Mouse (Mus musculus) kidney, postnatal 0 days (tissue): ENCODE data around the gene Zfp953. TPM values are rescaled to one million over a fixed set of nuclear protein-coding genes. Genes with fewer than 3 reads are reported as not detected.
A peak's percentile ranks its signal among the peaks of the same experiment; 100 is the strongest.

Experiments used
- ATAC-seq: fragments of 200-750 bp; cut with Nextera tagmentation; replicated peaks from 2 replicates; pipeline ENCODE4 v1.8.0; 2017; ENCODE audit warnings: low read depth, moderate number of reproducible peaks, moderate TSS enrichment, moderate library complexity; ENCODE audit not compliant: low FRiP score
- DNase-seq: peaks from one replicate; pipeline ENCODE4 v3.0.0-alpha.2; 2016; ENCODE audit warnings: low spot score
- H3K27ac ChIP-seq: fragments of 300-500 bp; sonication (generic); 2 replicates; pipeline ENCODE4 v1.5.1; 2014; ENCODE audit warnings: mild to moderate bottlenecking
- H3K27me3 ChIP-seq: fragments of 300-500 bp; sonication (generic); 2 replicates; pipeline ENCODE4 v1.6.1; 2014; ENCODE audit warnings: low read length, mixed read lengths; ENCODE audit not compliant: insufficient read depth
- H3K36me3 ChIP-seq: fragments of 300-500 bp; sonication (generic); 2 replicates; pipeline ENCODE4 v1.6.1; 2014; ENCODE audit warnings: low read length, mixed read lengths; ENCODE audit not compliant: insufficient read depth
- H3K4me1 ChIP-seq: fragments of 300-500 bp; sonication (generic); replicated peaks from 2 replicates; pipeline ENCODE4 v1.6.1; 2014; ENCODE audit warnings: antibody characterized with exemption, low read length, mixed read lengths; ENCODE audit not compliant: insufficient read depth
- H3K4me2 ChIP-seq: fragments of 300-500 bp; sonication (generic); 2 replicates; pipeline ENCODE4 v1.6.1; 2014; ENCODE audit warnings: mild to moderate bottlenecking, low read length, moderate library complexity, mixed read lengths
- H3K4me3 ChIP-seq: fragments of 300-500 bp; sonication (generic); replicated peaks from 2 replicates; pipeline ENCODE4 v1.5.1; 2014; ENCODE audit warnings: low read depth, low read length
- H3K9ac ChIP-seq: fragments of 300-500 bp; sonication (generic); 2 replicates; pipeline ENCODE4 v1.6.1; 2014; ENCODE audit warnings: low read depth, low read length
- H3K9me3 ChIP-seq: fragments of 300-500 bp; sonication (generic); replicated peaks from 2 replicates; pipeline ENCODE4 v1.6.1; 2016; ENCODE audit warnings: low read length, inconsistent platforms, mixed read lengths
- CTCF ChIP-seq: IDR thresholded peaks from 2 replicates; pipeline ENCODE4 v1.5.1; 2016; ENCODE audit warnings: antibody characterized with exemption, low read depth, mild to moderate bottlenecking, moderate library complexity
- WGBS: fragments of 180-500 bp; shearing (Covaris S2); extraction: QIAGEN DNeasy Blood & Tissue Kit; methylation state at CpG from one replicate; pipeline ENCODE4 v1.1.7; 2014; 5-methylcytosine and 5-hydroxymethylcytosine counted together
- polyA plus RNA-seq: library from polyadenylated mRNA; unstranded; fragments of >200 nt; fragmentation: Nextera tagmentation; extraction: Ambion mirVana; gene quantifications from 2 replicates; pipeline ENCODE4 v1.2.1, GENCODE M21; 2015

Zfp953 gene
- polyA plus RNA-seq, 1 experiment from 2014 or later = 1.1 TPM

DNA sequence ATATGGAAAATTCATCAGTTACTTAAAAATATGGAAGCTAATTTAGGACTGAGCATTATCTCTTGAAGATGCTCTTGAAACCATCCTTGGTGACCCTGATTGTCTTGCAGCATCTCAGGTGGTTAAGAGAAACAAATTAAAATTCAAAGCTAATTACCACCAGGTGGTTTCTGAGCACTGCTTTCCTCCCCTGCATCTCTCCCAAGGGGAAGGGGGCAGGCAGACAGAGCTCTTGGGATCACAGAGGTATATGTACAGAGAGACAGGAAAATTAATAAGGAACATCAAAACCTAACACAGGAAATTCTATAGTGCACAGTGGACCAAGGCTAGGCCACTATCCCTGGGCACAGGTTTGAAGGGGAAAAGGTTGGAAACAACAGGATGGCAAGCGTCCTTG lies 27.5 kb downstream of the Zfp953 start:
- no peak for TF ChIP-seq CTCF
- no peaks in the 10 kb centered on the region for H3K27me3 ChIP-seq
- H3K4me1 ChIP-seq = peaks cover 3% of the 10 kb centered on the region
- peak overlapping the region; percentile 15; the same call in 1 of the 2 replicates for H3K27ac ChIP-seq
- DNase-seq (no peak), ATAC-seq (peak; percentile 27; the same call in 1 of the 2 replicates)
- H3K9ac ChIP-seq = peak overlapping the region; percentile 51; the same call in 1 of the 2 replicates
- H3K4me3 ChIP-seq = peak overlapping the region; percentile 50
- no peaks in the 10 kb centered on the region for H3K9me3 ChIP-seq
- WGBS = 71% methylated on average over 1 of the region's 1 CpGs
- no peaks in the 10 kb centered on the region for H3K36me3 ChIP-seq
- peak overlapping the region; percentile 78 for H3K4me2 ChIP-seq

GRCm38 (mm10) chr13:67332019-67332724 lies 28.2 kb downstream of the Zfp953 start, which contains the start of gene Zfp595:
Zfp595 (minus strand) TSS chr13:67332570.
- peak; percentile 93 for ATAC-seq
- H3K27me3 ChIP-seq = no peaks in the 10 kb centered on the region
- WGBS = 12% methylated on average over 17 of the region's 17 CpGs
- no peaks in the 10 kb centered on the region for H3K36me3 ChIP-seq
- H3K9me3 ChIP-seq = no peaks in the 10 kb centered on the region
- peaks cover 3% of the 10 kb centered on the region for H3K4me1 ChIP-seq
- peak; percentile 96 for DNase-seq
- H3K9ac ChIP-seq = peak within 1 kb of the TSS; percentile 51
- TF ChIP-seq CTCF = peak; percentile 71
- H3K4me2 ChIP-seq = peak within 1 kb of the TSS; percentile 78
- H3K27ac ChIP-seq = peak within 1 kb of the TSS; percentile 47; the same call in 1 of the 2 replicates
- H3K4me3 ChIP-seq = peak within 1 kb of the TSS; percentile 50

DNA sequence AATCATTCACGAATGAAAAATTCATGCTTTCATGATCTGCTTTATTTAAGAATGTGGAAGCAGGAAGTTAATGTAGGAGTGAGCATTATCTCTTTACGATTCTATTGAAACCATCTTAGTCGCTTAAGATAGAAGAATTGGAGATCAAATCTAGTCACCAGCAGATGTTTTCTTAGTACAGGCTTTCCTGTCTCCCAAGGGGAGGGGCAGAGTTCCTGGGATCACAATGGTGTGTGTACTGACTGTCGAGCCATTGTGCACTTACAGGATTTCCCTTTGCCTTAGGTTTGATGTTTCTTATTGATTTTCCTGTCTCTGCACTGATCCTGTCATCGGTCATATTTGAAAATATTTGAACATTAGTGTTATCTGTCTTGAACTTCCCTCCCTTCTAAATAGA lies 53.7 kb downstream of the Zfp953 start:
- H3K4me2 ChIP-seq = peak overlapping the region; percentile 88
- ATAC-seq (no peak), DNase-seq (peak; percentile 16)
- H3K4me1 ChIP-seq = 0 out of 2 replicates have a peak, but pooled peaks cover 9% of the 10 kb centered on the region
- H3K36me3 ChIP-seq = no peaks in the 10 kb centered on the region
- H3K27me3 ChIP-seq = no peaks in the 10 kb centered on the region
- peak overlapping the region; percentile 69 for H3K4me3 ChIP-seq
- TF ChIP-seq CTCF = no peak
- WGBS = 28% methylated on average over 5 of the region's 5 CpGs
- no peaks in the 10 kb centered on the region for H3K9me3 ChIP-seq
- H3K9ac ChIP-seq = peak overlapping the region; percentile 81; the same call in 1 of the 2 replicates
- H3K27ac ChIP-seq = no peak overlapping the region

- H3K9ac ChIP-seq = peak within 1 kb of the TSS; percentile 81
- H3K4me2 ChIP-seq = peak within 1 kb of the TSS; percentile 88
- H3K9me3 ChIP-seq = no peaks in the 10 kb centered on the region
- peak; percentile 97 for ATAC-seq
- 0 out of 2 replicates have a peak, but pooled peaks have one; percentile 7 for TF ChIP-seq CTCF
- no peaks in the 10 kb centered on the region for H3K27me3 ChIP-seq
- 0 out of 2 replicates have a peak, but pooled peaks cover 9% of the 10 kb centered on the region for H3K4me1 ChIP-seq
- H3K4me3 ChIP-seq = peak within 1 kb of the TSS; percentile 69
- peak within 1 kb of the TSS; percentile 43; the same call in 1 of the 2 replicates for H3K27ac ChIP-seq
- no peaks in the 10 kb centered on the region for H3K36me3 ChIP-seq
- WGBS = 7% methylated on average over 16 of the region's 16 CpGs
- DNase-seq = peak; percentile 95
Observed at GRCm38 (mm10) chr13:67305822-67306672, 54.4 kb downstream of the Zfp953 start, which contains the start of gene Zfp457. Zfp457 (minus strand) TSS chr13:67306485.

Other genes starting within 250 kb of the Zfp953 start
- 0.05 and 0.10 TPM in 2 replicates for gene Rslcan18, start 244.3 kb downstream of the Zfp953 start, polyA plus RNA-seq
- 1.9 and 2.2 TPM in 2 replicates for gene Zfp759, start 238.9 kb downstream of the Zfp953 start, polyA plus RNA-seq
- gene Rsl1, start 187.4 kb downstream of the Zfp953 start, polyA plus RNA-seq = 7.1 and 7.3 TPM in 2 replicates
- gene Zfp455, start 166.1 kb downstream of the Zfp953 start, polyA plus RNA-seq = 1.9 and 2.6 TPM in 2 replicates
- 1.8 and 1.9 TPM in 2 replicates for gene Zfp458, start 82.1 kb downstream of the Zfp953 start, polyA plus RNA-seq
- 1.1 and 1.2 TPM in 2 replicates for gene Zfp457, start 54.1 kb downstream of the Zfp953 start, polyA plus RNA-seq
- 2.2 and 2.4 TPM in 2 replicates for gene Zfp595, start 28.0 kb downstream of the Zfp953 start, polyA plus RNA-seq
- 0.36 and 0.37 TPM in 2 replicates for gene Gm28044, start 69 bp downstream of the Zfp953 start, polyA plus RNA-seq
- gene Gm28041, start 15.1 kb upstream of the Zfp953 start, polyA plus RNA-seq = 0.20 and 0.23 TPM in 2 replicates
- 1.6 and 1.9 TPM in 2 replicates for gene Zfp456, start 15.2 kb upstream of the Zfp953 start, polyA plus RNA-seq
- 5.4 and 7.8 TPM in 2 replicates for gene Zfp429, start 39.2 kb upstream of the Zfp953 start, polyA plus RNA-seq
- gene Zfp459, start 60.8 kb upstream of the Zfp953 start, polyA plus RNA-seq = 1.1 and 1.4 TPM in 2 replicates
- 9.7 TPM in 2 replicates for gene Zfp874a, start 91.0 kb upstream of the Zfp953 start, polyA plus RNA-seq
- 3.1 and 3.4 TPM in 2 replicates for gene Zfp874b, start 123.7 kb upstream of the Zfp953 start, polyA plus RNA-seq
- 10.9 and 13.7 TPM in 2 replicates for gene Zfp58, start 139.9 kb upstream of the Zfp953 start, polyA plus RNA-seq
- not detected in 2 replicates for gene Gm26965, start 165.5 kb upstream of the Zfp953 start, polyA plus RNA-seq
- 30.4 and 38.3 TPM in 2 replicates for gene Zfp87, start 165.6 kb upstream of the Zfp953 start, polyA plus RNA-seq
- gene Zfp748, start 193.2 kb upstream of the Zfp953 start, polyA plus RNA-seq = 9.0 and 9.8 TPM in 2 replicates
- gene Zfp729b, start 249.1 kb upstream of the Zfp953 start, polyA plus RNA-seq = 3.8 TPM in 2 replicates